8 mouse cellular contexts compared by ENCODE assay signal in the genomic region with DNA sequence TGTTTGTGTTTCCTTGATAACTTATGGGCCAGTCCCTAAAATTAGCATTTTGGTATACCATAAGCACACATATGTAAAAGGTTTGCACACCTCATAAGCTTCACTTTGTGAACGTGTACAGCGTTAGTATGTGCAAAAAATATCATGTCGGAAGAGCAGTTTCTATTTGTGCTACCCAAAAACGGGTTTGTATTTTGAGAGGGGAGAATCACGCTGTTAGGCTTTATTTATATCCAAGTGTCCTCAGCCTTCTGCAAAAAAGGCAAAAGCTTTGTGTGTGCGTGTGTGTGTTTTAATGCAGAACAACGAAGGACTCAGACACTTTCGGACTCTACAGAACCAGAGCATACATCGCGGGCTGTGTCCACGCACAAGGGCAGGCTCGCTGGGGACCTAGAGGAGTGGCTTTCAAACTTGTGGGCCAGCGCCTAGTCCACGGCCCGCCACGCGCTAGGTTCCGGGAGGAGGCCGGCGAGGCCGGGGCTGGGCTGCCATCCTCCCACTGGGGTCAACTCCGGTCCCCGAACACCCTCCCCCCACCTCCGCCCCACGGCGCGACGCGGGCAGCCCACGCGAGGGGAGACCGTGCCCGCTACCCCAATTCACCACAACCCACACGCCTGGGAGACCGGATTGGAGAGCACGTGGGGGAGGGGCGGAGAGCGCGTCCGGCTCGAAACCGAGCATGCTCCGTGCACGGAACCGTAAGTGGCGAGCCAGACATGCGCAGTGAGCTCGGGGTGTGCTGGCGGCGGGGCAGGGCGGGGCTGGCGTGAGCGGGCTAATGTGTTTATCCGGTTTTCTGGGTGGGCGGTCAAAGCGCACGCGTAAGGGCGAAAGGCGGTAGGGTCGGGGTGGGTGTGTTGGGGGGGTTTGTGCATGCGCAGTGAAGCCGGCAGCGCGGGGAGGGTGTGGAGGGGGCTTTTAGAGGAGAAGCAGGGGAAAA. TPM values are rescaled to one million over a fixed set of nuclear protein-coding genes. Genes with fewer than 3 reads are reported as not detected.
A peak's percentile ranks its signal among the peaks of the same experiment; 100 is the strongest.
DNase-seq lines count a peak whose midpoint lies in the region; ATAC-seq and TF ChIP-seq lines count a peak whose summit lies in the region.

No protein-coding gene starts in this region.

- H3K4me1 ChIP-seq in hindbrain, embryonic 14.5 days (replicated peaks; ENCODE audit: control insufficient read depth, insufficient read depth, low read length) = peaks cover 11% of the 10 kb centered on the region

- in situ Hi-C loops in Patski (cut with MboI; ENCODE audit: low pct_unique_long_range_greater_than_20kb) = no loop called here

- WGBS in hindbrain, embryonic 14.5 days = 2% methylated on average over 60 of the region's 65 CpGs

- peak overlapping the region; percentile 80 for H3K9ac ChIP-seq in hindbrain, embryonic 14.5 days

- TF ChIP-seq CTCF in Patski (IDR thresholded peaks at IDR 0.05) = no peak

- peak overlapping the region; percentile 65 for H3K4me2 ChIP-seq in hindbrain, embryonic 14.5 days (replicated peaks)

- DNase-seq in Patski (ENCODE audit: low read depth, low spot score) = peak; percentile 95
- DNase-seq in cerebellum, postnatal 14 days = peak; percentile 99 to 100
- peak; percentile 98 for DNase-seq in frontal cortex, postnatal 14 days (ENCODE audit: low spot score in 2 of 2)
- DNase-seq in hindbrain, embryonic 14.5 days (ENCODE audit: low spot score) = peak; percentile 97
- peak; percentile 99 for DNase-seq in layer of hippocampus, postnatal 36 days
- peak; percentile 99 for DNase-seq in lung, postnatal 36 days
- peak; percentile 99 for DNase-seq in retina, postnatal 1 day
- DNase-seq in urinary bladder, adult 18-20 months (ENCODE audit: low spot score in 2 of 2) = peak; percentile 97 to 99

- H3K27me3 ChIP-seq in Patski = no peaks in the 10 kb centered on the region
- no peaks in the 10 kb centered on the region for H3K27me3 ChIP-seq in hindbrain, embryonic 14.5 days (ENCODE audit: control insufficient read depth, insufficient read depth, low read length)

- no peaks in the 10 kb centered on the region for H3K9me3 ChIP-seq in hindbrain, embryonic 14.5 days (ENCODE audit: control insufficient read depth, low read length)

- no peaks in the 10 kb centered on the region for H3K36me3 ChIP-seq in hindbrain, embryonic 14.5 days (replicated peaks; ENCODE audit: control insufficient read depth, insufficient read depth)

- peak overlapping the region; percentile 100 for H3K27ac ChIP-seq in hindbrain, embryonic 14.5 days

- POLR2A ChIA-PET in Patski (lab: Charles Lee) = interaction anchor here (0.9 to 1.0 kb wide), 2 partner anchors 37 to 38 kb away, joined by 3 to 5 read pairs; partner anchors contain the start of gene Pccb

- peak; percentile 86 for ATAC-seq in Patski
- ATAC-seq in hindbrain, embryonic 14.5 days (ENCODE audit: low FRiP score) = peak; percentile 95

- CTCF ChIA-PET in Patski (lab: Charles Lee) = interaction anchor here (0.7 kb wide), 1 partner anchor 14 kb away, joined by 3 read pairs; no protein-coding TSS in a partner anchor

- H3K4me3 ChIP-seq in hindbrain, embryonic 14.5 days (replicated peaks; ENCODE audit: low read length) = peak overlapping the region; percentile 95

RNA-seq across cellular contexts. Expression of gene Msl2, which starts 0.6 kb away (rescaled TPM):
- 24.6 TPM for polyA plus RNA-seq in Patski (2021)
- 6.0 and 7.8 TPM in 2 replicates for polyA plus RNA-seq in hindbrain, embryonic 14.5 days (2014; fragmentation: Nextera tagmentation; extraction: Ambion mirVana)
- 10 to 100 TPM; 68.7 to 68.9 TPM for total RNA-seq in layer of hippocampus, postnatal 36 days (2021)

RNA-seq across cellular contexts. Expression of gene Pccb, which starts 38.6 kb away (rescaled TPM):
- 70.8 TPM for polyA plus RNA-seq in Patski (2021)
- 24.2 and 24.9 TPM in 2 replicates for polyA plus RNA-seq in hindbrain, embryonic 14.5 days (2014; fragmentation: Nextera tagmentation; extraction: Ambion mirVana)
- 10 to 100 TPM; 43.0 to 43.3 TPM for total RNA-seq in layer of hippocampus, postnatal 36 days (2021)

Comparison
In these comparisons a context has a peak if more than half of its experiments do, and no peak if none do; other contexts are left out.
1. Peak in every context shown above with its lines: DNase-seq, ATAC-seq, H3K4me3 ChIP-seq and H3K27ac ChIP-seq.